Mouse (Mus musculus) G1E-ER4 (cell line): ENCODE data around the gene Trim23. TPM values are rescaled to one million over a fixed set of nuclear protein-coding genes. Genes with fewer than 3 reads are reported as not detected.

Experiments
- GATA1 ChIP-seq: IDR thresholded peaks from one replicate; pipeline ENCODE4 v1.8.0; 2012; ENCODE audit warnings: low read length, inconsistent platforms
- polyA plus RNA-seq: library from polyadenylated mRNA; stranded (reverse); fragments of >175 nt; gene quantifications from 2 replicates; pipeline ENCODE4 v1.2.3, GENCODE M21; 2012

Trim23 gene
- polyA plus RNA-seq: 1.2 and 2.2 TPM in 2 replicates

DNA sequence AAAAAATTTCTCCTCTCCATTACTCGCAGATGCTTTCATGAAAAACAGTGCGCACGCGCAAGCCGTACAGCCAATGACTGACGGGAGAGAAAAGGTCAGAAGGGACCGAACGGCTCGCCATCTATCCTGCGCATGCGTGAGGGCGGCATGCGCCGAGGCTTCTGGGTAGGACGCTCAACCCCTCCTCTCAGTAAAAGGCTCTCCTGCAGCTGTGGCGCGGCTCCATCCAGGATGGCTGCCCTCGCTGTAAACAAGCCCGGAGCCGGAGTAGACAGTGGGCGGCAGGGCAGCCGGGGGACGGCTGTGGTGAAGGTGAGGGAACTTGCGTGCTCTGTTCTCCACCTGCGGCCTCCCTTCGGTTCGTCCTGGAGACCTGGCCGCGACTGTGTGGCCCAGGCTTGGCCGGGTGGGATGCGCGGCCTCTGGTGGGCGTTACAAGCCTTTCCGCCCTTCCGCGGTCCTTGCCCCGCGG, at the start of gene Trim23:
Gene Trim23 (plus strand): TSS at position 148 of the 472 bp plus-strand sequence.
- no peak for TF ChIP-seq GATA1

DNA sequence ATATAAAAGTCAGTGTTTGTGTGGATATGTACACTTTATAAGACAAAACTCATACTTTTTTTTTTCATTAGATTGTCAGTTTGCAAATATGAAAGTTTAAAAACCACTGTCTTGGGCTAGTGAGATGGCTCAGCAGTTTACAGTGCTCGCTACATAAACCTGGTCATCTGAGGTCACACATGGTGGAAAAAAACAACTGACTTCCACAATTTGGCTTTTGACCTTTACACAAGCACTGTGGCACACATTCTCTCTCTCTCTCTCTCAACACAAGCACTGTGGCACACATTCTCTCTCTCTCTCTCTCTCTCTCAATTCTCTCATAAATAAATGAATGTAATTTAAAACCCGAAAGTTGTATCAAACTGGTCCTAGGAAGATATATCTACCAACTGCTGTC, 46.0 kb upstream of the Trim23 start:
- no peak for TF ChIP-seq GATA1

DNA sequence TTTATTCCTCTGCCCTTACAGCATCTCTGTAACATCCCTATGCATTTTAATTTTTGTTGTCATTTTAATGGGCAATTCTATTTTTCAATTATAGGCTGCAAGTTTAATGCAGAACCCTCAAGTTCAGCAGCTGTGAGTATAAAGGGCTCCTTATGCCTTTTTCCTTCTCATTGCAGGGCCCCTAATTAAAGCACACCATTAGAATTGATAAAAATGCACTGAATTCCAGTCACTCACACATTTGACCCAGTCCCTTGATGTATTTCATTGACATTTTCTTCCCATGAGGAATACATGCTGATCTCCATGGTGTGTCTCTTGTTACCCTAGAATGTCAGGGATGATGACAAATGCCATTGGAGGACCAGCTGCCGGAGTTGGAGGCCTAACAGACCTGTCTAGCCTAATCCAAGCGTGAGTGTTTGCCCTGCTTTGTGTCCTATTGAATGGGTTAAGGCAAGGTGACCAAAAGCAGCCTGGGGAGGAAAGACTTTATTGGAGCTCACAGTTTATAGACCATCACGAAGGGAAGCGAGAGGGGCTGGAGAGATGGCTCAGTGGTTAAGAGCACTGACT, 44.0 kb upstream of the Trim23 start:
- no peak for TF ChIP-seq GATA1

DNA sequence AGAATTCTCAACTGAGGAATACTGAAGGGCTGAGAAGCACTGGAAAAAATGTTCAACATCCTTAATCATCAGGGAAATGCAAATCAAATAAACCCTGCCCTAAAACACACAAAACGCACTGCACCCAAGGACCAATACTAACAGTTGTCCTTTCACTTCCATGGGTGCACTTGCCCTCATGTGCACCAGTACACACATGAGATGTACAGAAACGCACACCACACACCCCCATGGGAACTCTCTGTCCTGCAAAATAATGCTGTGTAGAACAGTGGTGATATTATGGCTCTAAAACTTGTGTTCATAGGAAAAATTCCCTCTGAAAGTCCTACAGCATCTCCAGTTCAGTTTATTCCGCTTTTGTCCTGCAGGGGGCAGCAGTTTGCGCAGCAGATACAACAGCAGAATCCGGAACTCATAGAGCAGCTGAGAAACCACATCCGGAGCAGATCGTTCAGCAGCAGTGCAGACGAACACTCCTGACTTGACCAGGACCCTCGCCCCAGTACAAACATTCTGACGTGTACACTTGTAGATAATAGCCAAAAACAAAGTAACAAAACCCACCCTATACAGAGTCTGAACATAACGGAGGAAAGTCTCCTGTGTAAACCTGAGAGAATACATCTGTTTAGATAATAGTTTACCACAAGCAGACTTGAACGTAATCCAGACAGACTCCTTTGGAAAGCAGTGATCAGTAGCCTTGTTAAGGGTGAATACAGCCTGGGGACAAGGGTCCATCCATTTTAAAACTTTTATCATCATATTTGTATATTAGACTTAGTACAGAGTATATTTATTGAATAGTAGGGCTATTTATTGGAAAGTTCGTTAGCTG, 39.0 kb upstream of the Trim23 start:
- no peak for TF ChIP-seq GATA1

DNA sequence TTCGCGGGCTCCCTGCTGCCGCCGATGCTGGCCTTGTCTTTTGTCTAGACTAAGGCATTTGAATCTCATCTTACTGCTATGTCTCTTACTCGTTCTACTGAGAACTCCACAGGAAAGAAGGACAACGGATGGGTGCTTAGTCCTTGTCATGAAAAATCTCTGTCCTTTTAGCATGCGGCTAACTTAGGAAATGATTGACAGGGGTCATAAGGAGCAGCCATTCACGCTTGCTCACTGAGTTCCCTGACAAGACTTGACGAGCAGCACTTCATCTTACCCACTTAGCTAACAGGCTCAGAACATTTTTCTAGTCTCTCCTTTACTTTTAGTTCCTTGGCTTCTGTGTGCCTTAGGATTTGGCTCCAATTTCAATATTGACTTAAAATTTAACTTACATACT, 33.7 kb upstream of the Trim23 start:
- TF ChIP-seq GATA1: no peak

DNA sequence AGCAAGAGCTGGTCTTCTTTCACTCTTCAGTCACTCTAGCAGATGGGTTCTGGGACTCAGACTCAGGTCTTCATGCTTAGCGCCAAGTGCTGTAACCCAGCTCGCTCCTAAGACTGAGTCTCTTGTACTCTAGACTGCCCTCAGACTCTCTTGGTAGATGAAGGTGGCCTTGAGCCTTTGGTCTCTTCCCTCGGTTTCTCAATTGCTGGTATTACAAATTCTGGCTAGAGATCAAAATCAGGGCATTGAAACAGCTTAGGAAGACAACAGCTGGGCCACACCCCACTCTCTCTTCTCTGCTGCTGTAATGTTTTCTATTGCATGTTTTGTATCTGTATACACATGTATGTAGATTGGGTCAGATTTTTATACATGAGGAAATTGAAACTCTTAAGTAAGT, 33.0 kb upstream of the Trim23 start:
- TF ChIP-seq GATA1: no peak

DNA sequence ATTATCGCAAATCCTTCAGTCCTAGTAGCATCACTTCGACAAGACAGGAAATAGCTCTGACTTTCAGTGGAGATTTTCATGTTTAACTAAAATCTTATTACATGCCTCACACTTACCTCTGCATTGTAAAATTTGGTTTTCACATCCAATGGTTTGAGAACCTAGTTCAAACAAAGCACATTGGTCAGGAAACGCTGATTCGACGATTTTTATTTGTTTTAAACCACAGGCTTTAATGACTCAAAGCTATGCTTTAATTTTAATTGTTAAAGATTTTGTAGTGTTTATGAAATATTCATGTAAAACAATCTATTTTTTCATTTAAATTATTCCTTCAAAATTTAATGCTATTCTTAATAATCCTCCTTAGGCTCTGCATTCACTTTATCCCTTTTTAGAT, 24.4 kb upstream of the Trim23 start:
- TF ChIP-seq GATA1: no peak

DNA sequence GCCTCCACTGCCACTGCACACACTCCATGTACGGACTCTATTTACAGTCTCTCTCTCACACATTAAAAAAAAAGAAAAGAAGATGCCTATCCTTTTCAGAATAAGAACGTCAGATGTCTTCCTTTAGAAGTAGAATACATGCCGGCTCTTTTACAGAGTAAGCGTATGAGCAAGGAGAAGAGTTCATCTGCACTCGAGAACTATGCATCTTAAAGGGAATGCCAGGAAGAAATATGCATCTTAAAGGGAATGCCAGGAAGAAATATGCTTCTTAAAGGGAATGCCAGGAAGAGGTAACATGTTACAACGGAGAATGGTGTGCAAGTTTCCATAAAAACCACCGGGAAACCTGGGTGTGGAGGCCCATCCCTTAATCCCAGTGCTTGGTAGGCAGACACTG, 23.5 kb upstream of the Trim23 start:
- TF ChIP-seq GATA1: no peak

DNA sequence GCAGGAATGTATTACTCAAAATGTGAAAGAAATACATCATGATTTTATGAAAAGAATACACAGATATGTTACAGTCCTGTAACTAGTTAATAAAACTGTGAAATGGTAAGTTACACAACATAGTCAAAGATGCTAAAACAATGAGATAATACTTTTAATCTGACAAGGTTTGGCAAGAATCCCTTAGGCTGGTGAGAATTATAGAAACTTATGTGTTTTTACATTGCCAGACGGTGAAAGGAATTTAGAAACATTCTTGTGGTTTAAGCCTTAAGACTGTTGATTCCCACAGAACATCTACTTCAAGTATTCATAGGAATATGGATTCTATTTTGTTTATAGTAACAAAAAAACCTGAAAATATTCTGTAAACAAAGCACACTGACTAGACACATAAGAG, 22.9 kb upstream of the Trim23 start:
- no peak for TF ChIP-seq GATA1

DNA sequence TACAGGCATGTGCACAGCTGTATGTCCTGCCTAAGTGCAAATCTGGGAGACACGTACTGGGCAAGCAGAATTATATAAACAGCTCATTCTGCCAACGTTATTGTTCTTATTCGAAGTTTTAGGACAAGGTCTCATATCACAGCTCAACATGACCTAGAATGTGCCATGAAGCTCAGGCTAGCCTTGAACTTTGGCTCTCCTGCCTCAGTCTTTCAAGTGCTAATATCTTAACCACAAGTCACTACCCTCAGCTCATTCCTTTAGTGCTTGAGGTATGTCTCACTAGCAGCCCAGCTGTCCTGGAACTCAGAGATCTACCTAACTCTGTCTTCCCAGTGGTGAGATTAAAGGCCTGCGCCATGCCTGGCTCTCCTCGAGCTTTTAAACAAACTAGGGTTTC, 6.9 kb upstream of the Trim23 start:
- TF ChIP-seq GATA1: no peak

DNA sequence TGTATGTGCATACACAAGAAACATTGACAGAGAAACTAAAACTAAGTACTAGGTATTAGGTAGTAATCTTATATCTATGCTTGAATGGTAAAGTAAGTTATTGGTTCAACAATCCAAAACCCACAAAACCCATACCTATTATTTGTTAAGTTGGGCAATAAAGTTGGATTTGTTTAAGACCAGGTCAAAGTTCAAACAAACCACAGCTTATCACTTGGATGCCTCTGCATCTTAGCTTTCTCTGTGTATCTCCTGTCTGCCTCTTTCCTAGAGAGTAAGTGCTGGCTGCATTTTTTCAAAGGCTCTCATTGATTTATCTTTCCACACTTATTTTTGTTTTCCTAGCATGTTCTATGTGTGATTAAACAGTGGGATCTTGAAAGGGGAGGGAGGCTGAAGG, 6.1 kb upstream of the Trim23 start:
- TF ChIP-seq GATA1: no peak

DNA sequence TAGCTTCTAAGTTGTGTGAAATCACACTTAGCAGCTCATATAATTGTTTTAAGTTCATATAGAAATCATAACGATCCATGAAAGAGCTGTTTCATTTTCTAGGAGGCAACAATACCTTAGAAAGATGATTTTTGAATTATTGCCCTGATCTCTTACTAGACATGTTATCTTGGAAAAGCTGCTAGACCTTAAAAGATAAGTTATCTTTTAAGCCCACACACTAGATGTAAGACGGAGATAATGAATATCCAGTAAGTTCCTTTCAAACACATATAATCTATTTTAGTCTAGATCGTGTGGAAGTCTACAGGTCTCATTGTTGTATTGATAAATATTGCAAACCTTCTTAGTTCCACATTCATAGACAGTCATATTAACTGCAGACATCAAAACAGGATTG, 1.7 kb upstream of the Trim23 start:
- peak; percentile 9 for TF ChIP-seq GATA1

DNA sequence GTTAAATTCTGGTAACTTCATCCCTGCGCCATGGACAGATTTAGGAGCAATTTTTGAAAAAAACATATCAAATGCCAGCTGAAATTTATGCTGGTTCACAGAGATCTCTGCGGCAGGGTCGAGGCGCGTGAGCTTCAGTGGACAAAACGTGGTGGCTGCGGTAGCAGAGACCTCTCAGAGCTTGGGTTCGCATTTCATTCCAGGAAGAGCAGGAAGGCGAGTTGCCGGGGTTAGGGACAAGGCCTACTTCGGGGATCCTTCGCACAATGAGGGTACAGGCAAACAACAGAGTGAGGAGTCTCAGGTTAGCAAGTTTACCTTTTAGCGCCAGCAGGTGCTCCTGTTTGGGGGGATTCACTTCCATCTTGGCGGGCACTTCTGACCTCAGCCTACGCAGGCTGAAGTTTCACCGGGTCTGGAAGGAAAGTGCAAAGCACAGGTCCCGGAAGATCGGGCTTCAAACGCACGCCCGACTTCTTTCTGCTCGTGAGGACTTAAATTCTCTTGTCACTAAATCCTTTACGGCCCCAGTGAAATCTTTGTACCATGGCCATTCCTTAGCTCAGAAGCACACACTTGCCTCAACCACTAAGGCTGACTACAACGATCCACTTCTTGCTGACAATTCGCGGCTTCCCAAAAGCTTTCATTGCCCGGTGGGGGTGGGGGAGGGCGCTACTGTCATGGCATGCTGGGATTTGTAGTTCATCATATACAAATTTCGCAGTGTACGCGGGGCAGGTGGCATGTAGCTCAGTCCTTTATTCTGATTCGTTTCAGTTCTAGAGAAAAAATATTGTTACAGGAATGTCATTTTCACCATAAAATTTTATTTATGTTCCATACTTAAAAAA, 574 bp upstream of the Trim23 start, which contains the start of gene Trappc13:
Gene Trappc13 (minus strand): TSS at position 674 of the 854 bp plus-strand sequence.
- no peak for TF ChIP-seq GATA1

DNA sequence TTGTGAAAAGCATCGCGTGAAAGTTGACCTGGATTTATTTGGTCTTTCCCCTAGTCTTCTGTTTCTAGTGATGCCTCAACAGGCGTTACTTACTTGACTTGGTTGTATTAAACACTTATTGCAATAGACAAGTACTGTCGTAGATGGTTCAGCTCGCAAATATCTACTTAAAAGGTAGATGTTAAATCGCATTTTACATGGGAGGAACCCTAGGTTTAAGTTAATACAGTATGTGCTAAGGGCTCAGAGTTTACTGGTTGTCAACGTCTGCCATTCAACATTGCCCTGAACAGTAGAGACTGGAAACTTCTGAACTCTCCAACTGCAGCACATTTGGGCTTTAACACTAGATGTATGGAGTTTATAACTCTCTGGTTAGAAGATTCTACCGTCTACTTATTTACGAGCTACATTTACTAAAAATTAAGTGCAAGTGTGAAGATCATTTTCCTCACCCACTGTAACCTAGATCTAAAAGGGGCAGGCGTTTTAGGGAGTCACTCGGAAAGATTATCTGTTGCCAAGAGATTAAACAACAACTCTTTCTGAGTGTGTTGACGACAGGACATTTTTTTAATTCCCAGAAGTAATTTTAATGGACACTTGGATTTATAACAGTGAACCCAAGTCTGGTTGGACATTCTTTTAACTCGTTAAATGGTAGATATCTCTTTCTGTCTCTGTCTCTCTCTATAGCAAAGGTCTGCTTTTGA, 735 bp downstream of the Trim23 start:
- TF ChIP-seq GATA1: no peak

DNA sequence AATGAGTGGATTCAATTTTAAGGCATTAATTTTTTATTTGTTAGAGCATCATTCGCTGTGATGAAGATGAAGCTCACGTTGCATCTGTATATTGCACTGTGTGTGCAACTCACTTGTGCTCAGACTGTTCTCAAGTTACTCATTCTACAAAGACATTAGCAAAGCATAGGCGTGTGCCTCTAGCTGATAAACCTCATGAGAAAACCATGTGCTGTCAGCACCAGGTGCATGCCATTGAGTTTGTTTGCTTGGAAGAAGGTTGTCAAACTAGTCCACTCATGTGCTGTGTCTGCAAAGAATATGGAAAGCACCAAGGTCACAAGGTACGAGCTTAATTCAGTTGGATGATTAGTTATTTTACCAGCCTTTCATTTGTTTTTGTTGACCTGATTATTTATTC, 8.8 kb downstream of the Trim23 start:
- no peak for TF ChIP-seq GATA1
